Mouse (Mus musculus) gastrocnemius, postnatal 10 days (tissue): Measurements from ENCODE around the gene Ppp2r3a. TPM values are rescaled to one million over a fixed set of nuclear protein-coding genes. Genes with fewer than 3 reads are reported as not detected.

Source experiments
- DNase-seq: peaks from one replicate; pipeline ENCODE4 v3.0.0; 2021; ENCODE audit warnings: mixed read lengths
- total RNA-seq, 2 experiments: library from RNA; stranded (reverse); gene quantifications; 2 replicates each; pipeline ENCODE4 v1.2.3; 2021

Gene Ppp2r3a
- total RNA-seq, 2 experiments from 2014 or later: 184 to 206 TPM

DNA sequence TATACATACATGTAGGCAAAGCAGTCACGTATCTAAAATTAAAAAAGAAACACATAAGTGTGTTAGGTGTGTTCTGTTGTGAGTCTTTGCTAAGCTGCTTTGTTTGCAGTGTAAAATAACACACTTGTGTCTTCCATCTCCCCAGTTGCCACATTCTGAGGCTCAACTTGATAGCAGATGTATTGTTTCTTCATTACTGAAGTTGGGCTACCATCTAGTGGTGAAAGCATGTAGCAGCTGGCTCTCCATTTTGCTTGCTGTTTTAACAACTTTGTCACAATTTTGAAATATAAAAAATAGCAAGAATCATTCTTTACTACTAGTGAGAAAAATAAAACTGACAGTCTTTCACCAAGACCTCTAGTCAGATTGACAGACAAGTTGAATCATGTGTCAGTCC, 92.2 kb downstream of the Ppp2r3a start:
- DNase-seq: no peak

DNA sequence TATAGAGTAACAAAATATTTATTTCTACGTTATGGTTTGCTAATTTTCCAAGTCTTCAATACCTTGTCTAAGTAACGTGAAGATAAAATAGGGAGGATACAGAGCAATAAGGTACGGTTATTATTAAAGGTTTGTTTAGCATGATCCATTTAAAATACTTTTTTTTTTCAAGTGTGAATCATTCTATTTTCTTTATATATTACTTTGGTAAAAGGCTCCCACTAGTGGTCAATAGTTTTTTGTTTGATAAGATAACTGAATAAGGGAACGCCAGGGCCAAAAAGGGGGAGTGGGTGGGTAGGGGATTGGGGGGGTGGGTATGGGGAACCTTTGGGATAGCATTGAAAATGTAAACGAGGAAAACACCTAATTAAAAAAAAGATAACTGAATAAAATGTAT, 98.7 kb downstream of the Ppp2r3a start:
- DNase-seq: no peak

DNA sequence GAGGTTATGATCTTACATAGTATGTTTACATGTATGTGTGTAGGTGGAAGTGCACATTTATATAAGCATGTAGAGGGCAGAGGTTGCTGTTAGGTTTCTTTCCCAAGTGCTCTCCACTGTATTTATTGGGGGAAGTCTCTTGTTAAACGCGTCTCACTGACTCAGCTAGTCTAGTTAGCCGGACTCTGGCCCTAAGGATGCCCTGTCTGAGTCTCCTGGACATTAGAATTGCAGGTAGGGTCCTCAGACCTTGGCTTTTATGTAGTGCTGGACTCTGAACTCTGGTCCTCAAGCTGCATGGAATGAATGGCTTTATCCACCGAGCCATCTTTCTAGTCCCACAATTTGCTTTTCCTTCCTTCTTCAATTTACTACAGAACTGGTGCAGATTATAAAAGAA, 108.0 kb downstream of the Ppp2r3a start:
- no peak for DNase-seq

DNA sequence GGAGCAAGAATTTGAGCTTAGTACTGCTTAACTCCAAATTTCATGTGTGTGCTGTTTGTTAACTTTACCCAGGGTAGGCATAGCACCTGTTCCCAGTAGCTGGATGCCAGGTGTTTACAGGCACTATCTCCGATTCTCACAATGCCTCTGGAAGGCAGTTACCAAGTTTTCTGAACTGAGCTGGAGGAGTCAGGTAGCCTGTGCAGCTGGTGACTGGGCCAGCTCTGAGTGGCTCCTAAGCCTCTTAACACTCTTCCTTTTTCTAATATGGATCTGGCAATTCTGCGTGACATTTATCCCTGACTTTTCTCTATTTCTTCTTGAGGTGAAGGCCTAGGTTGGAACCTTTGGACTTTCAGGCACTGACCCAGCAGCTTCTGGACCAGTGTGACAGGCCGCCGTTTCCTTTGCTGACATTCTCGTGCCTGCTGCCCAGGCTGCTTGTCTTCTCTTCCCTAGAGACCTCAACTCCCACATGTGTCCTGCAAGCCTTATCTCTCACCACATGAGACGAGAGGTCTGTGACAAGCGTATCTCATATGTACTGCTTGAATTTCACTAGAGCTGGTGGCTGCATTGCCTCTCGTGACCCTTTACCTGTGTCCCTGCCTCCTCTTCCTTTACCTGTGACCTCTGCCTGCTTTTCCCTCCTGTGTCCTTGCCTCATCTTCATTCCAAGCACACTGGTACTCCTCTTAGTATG, 137.3 kb downstream of the Ppp2r3a start:
- no peak for DNase-seq

DNA sequence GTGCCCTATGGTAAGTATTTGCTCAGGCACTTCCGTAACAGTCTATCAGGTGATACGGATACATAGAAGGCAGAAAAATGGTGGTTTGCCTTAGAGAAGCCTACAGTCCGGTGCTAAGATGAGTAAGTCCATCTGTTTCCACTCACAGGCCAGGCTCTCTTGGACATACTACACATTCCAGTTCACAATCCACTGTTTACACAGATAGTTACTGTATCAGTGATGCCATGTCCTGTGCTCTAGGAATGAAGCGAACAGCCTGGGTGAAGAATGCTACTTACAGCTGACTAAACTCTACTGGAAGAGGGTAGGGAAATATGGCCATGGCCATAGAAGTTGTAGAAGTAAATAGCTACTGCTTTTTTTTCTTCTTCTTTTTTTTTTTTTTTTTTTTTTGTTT, 138.3 kb downstream of the Ppp2r3a start:
- DNase-seq: no peak

DNA sequence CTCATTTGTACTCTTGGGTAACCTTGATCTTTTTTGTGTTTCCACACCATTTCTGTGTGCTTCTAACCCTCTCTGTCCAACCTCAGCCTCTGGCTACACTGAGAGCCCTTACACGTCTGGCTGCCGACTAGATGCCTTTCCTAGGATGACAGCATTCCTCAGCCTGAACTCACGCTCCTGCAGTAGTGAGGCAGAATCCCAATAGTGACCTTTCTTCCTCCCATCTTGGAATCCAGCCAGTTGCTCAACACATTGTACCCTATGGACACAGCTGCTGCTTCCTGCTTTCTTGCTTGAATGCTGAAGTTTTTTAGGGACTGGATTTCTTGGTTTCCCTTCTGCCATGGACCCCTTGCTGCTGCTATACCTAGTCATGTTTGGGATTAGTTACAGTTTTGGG, 141.6 kb downstream of the Ppp2r3a start:
- no peak for DNase-seq

DNA sequence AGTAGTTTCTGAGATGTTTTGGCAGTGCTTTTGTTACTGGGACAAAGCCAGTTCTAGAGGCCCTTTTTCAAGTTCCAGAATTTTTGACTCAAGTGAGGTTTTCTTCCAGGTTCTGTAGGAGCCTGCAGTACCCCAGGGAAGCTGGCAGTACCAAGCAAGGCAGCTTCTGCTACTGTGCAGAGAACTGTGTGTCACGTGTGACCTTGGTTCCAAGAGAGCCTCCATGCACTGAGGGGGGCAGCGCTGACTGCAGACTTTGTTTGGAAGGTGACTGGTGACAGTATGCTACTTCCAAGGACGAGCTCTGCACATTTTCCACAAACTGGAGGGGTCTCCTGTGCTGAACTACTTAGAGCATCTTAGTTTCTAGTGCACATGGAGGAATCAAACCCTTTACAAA, 144.2 kb downstream of the Ppp2r3a start:
- no peak for DNase-seq

DNA sequence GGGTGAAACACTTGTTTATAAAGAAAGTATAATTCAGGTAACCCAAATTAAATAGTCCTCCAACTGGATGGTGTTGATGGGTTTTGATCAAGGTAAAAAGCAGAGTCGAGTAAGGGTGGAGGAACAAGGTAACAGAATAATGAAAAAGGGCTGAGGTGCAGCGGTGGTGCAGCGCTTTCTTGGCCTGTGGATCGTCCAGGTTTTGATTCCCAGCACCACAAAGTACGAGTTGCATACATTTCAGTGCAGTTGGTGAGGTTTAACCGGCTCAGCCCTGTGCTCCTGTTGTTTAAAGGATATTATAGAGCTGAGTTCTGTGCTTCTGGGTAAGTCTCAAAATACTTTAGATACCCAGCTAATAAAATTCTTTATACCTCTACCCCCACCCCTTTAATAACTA, 145.9 kb downstream of the Ppp2r3a start:
- no peak for DNase-seq

DNA sequence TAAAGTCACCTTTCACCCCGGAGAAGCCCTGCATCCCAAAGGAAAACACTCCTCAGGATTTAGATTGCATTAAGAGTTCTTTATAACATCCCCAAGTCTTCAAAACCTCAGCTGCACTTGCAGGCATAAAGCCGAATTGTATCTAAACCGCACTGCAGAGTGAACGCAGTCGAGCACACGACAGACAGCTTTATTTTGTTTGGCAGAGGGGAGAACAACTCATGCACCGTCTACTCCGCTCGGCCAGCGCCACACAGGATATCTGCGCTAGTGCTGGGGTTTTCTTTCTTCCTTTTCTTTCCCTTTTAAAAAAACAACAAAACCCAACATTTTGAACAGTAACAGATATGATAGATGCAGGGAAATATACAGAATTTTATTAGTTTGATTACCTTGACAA, 146.7 kb downstream of the Ppp2r3a start:
- no peak for DNase-seq

DNA sequence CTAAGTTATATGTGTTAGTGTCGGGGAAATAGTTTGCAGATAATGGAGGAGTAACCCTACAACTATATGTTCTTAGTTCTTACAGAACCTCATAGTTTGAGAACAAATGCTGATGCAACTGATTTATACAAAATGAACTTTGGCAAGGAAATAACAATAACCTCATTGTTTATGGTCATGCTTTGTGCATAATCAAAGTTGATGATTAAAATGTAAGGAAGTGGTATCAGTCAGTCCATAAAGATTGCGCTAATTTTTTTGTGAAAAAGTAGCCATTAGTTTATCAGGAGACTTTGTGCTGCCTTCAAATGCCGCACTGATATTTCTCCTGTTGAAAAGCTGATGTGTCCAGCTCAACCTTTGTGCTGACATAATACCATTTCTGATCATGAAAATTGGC, 149.3 kb downstream of the Ppp2r3a start:
- no peak for DNase-seq

DNA sequence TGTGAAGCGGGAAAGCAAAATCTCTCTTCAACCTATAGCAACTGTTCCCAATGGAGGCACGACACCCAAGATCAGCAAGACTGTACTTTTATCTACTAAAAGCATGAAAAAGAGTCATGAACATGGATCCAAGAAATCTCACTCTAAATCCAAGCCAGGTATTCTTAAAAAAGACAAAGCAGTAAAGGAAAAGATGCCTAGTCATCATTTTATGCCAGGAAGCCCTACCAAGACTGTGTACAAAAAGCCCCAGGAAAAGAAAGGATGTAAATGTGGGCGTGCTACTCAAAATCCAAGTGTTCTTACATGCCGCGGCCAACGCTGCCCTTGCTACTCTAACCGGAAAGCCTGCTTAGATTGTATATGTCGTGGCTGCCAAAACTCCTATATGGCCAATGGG, 150.0 kb downstream of the Ppp2r3a start:
- DNase-seq: no peak

DNA sequence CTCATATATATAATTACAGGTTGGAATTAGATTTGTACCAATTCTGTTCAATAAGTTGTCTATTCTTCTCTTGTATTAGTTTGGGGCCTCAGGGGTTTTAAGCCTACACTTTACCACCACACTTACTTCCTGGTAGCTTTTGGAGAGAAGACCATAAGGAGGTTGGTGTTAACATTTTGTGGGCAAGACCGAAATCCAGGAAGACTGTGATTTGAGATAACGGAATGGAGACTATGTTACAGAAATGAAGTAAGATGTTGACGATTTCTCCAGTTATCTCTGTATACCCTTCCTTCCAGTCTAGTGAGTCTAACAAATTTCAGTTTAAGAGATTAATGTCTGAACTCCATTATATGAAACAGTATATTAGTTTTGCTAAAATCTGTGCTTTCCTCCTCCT, 151.4 kb downstream of the Ppp2r3a start:
- no peak for DNase-seq

DNA sequence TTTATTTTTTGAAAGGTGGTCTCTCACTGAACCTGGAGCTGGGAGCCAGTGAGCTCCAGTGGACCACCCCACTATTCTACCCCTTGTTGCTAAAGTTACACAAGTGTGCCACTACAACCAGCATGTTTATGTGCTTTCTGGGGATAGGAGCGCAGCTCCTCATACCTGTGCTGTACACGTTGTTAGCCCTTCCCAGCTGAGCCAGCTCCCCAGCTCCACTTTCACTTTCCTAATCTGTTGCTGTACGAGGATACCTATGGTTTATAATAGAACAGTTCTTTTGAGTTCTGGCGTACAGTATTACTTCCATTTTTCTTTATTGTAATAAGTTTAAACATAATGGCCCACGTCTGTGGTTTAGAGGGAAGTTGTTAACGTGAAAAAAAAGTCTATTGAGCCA, 152.2 kb downstream of the Ppp2r3a start:
- no peak for DNase-seq

DNA sequence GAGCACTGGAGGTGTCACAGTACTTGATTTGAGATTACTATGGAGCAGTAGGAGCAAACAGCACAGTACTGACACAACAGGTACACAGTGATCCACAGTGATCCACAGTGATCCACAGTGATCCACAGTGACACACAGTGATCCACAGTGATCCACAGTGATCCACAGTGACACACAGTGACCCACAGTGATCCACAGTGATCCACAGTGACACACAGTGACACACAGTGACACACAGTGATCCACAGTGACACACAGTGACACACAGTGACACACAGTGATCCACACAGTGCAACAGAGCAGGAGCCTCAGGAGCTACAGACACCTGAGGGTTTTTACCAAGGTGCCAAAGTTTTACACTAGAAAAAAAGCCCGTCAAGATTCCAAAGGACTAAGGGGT, 154.1 kb downstream of the Ppp2r3a start:
- no peak for DNase-seq

DNA sequence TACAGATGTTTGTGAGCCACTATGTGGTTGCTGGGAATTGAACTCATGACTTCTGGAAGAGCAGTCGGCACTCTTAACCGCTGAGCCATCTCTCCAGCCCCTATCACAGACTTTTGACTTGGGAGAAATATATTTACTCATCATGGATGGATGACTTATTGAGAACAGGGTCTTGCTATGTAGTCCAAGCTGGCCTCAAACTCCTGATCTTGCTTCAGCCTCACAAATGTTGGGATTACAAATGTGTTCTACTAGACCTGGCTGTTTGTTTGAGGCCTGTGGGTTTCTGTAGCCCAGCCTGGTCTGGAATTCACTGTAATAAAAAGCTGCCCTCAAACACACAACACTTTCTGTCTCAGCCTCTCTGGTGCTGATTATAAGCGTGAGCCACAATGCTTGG, 155.1 kb downstream of the Ppp2r3a start:
- DNase-seq: no peak

DNA sequence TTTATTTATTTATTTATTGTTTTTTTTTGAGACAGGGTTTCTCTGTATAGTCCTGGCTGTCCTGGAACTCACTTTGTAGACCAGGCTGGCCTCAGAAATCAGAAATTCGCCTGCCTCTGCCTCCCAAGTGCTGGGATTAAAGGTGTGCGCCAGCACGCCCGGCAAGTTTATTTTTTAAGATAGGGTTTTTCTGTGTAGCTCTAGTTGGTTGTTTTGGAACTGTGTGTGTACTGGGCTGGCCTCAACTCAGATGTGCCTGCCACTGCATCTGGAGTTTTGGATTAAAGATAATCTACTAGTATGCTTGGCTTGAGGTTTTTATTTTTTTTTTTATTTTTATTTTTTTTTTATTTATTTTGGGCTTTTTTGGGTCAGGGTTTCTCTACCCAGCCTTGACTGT, 156.2 kb downstream of the Ppp2r3a start:
- DNase-seq: no peak

DNA sequence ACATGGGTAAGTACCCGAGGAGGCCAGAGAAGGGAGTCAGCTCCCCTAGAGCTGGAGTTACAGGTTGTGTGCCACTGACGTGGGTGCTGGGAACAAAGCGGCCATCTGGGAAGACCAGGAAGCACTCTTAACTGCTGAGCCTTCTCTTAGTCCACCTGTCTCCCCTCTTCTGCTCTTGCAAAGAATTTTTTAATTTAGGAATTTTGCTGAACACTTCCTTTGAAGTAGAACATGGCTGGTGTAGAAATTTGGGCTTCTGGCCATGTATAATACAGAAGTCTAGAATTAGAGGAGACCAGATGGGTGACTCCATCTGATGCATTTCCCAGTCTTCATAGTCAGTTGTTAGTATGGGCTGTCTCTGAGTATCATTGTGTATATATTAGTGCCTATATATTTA, 167.9 kb downstream of the Ppp2r3a start:
- no peak for DNase-seq

DNA sequence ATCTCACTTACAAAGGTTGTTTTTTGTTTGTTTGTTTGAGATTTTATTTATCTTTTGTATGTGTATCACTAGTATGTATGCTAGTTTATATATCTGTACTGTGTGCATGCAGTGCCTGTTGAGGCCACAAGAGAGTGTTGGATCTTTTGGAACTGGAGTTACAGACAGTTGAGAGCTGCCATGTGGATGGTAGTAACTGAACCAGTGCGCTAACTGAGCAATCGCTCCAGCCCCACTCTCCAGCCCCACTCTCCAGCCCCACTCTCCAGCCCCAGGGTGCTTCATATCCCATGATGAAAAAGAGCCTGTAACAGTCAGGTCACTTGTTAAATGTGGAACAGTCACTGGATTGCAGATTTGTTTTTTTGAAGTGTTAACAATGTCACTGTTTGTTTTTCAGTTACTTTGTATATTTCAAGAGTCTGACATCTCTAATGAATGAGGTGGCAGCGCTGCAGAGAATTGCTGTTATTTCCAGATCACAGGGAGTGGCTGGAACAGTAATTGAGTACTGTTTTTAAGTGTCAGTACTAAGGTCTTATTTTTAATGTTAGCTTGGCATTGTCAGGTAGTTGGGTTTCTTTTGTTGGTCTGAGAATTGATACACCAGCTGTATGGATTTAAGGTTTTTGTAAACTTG, 171.4 kb downstream of the Ppp2r3a start:
- no peak for DNase-seq

DNA sequence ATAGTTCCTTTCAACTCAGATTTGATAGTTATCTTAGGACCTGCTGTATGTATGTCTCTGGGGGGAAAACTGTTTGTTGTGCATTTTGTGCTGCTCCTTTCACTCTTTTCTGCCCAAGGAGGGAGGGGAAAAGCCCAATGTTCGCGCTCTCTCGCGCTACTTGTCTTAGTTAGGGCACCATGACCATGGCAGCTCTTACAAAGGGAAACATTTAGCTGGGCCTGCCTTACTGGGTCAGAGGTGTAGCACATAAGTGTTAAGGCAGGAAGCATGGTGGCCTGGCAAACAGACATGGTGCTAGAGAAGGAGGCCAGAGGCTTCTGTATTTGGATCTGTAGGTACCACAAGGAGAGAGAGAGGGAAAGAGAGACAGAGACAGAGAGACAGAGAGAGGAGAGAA, 173.0 kb downstream of the Ppp2r3a start:
- no peak for DNase-seq

DNA sequence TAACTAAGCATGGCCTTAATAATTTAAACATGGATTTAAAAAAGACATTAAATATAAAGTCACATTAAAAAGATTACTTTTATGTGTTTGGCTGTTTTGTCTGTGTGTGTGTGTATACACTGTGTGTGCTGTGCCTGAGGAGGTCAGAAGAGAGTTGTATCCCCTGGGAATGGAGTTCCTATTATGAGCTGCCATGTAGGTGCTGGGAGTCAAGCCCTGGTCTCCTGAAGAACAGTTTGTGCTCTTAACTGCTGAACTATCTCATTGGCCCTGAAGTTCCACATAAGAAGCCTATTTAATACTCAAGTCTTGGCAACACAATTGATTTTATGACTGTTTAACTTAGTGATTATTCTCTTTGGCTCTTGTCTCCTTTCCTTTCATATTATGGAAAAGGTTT, 174.1 kb downstream of the Ppp2r3a start:
- no peak for DNase-seq

DNA sequence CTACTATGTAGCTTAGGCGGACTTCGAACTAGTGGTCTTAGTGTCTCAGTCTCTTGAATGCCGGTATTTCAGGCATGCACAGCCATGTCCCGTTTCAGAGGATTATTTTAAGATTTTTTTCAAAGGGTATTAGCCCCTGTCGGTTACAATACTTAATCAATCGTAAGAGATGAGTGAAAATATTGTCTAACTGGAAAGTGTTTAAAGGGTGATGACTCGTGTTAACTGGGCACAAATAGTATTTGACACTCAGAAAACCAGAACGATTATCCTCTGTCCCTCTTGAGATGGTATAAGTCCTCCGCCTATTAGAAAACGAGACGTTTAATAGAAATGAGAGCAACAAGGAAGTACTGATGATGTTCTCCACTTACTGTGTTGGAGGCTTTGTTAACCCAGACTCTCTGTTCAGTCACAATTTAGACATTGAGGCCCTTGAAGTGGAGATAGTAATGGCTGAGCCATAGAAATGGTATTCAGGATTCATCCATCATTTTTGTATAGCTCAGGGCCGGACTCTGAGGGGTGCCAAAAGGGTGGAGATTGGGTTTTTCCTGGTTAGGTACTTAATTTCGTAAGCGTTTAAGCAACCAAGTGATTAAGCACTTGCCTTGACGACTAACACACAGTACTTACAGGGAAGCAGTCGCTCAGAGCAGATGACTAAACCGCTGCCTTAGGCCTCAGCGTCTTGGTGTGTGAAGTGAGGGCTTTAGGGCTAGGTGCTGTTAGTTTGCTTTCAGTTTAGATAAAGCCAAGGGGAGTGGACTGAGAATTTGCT, 175.3 kb downstream of the Ppp2r3a start:
- DNase-seq: no peak

DNA sequence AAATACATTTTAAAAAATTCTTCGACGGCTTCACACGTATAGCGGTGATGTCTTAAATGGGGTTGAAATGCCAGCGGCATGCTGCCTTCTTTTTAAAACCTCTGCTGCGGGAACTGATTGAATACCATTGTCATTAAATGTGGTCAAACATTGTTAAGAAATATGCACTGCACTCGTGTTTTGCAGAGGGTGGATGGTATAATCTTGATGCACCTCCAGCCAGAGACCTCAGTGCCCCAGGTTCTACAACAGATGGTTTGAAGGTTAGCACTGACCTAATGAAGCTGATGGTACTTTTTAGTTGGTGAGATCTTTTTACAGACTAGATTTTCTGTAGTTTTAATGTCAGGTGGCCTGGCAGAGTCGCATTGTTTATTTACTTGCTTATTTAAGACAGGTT, 175.9 kb downstream of the Ppp2r3a start:
- no peak for DNase-seq

DNA sequence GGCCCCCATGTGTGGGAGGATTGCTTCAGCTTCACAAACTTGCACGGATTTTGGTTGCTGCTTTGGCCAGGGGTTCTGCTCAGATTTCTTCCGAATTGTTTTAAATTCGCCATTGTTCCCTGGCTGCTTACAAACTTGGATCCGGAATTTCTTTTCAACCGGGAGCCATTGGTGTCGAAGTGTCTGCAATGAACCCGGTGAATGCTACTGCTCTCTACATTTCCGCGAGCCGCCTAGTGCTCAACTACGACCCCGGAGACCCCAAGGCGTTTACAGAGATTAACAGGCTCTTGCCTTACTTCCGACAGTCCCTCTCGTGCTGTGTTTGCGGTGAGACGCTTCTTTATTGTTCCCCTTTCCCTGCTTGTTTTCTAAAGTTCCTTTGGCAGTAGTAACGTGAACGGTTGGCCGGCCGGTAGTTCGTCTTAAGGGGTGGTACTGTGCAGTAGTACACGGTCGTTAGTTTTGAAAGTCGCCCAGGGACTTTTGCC, 176.5 kb downstream of the Ppp2r3a start:
- DNase-seq: no peak
